Mouse (Mus musculus): Measurements from ENCODE around the gene Polr2h. TPM values are rescaled to one million over a fixed set of nuclear protein-coding genes. Genes with fewer than 3 reads are reported as not detected.

Gene Polr2h
- polyA plus RNA-seq, 1 experiment from 2014 or later: 94.4 TPM

DNA sequence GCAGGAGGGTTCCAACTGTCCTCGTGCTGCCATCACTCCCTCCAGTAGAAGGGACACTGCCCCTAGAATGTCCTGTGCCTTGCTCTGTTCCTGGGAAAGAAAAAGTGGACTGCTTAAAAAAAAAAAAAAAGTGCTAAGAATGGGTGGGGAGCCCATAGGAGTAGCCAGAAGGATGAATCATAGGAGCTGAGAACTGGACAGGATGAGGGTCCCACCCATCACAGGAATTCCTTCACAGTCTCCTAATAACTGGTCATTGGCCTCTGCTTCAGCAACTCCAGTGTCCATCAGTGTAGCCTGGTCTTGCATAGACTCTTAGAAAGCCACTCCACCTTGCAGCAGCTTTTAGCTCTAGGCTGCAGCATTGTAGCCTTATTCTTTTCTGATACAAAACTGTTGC is 8.9 kb downstream of the Polr2h start:
- Histone ChIP-seq H3K4me3 (replicated peaks; ENCODE audit: low read length) (no peak overlapping the region), H3K4me1 (replicated peaks; ENCODE audit: control insufficient read depth, insufficient read depth, low read length) (no peaks in the 10 kb centered on the region), H3K36me3 (ENCODE audit: control insufficient read depth, insufficient read depth) (0 out of 2 replicates have a peak, but pooled peaks cover 7% of the 10 kb centered on the region), H3K9ac (replicated peaks; ENCODE audit: low read depth, low read length) (no peak overlapping the region), H3K9me3 (ENCODE audit: control insufficient read depth, low read length) (no peaks in the 10 kb centered on the region), H3K27ac (ENCODE audit: low read length) (no peak overlapping the region), H3K27me3 (replicated peaks; ENCODE audit: control insufficient read depth, insufficient read depth, low read length) (no peaks in the 10 kb centered on the region), H3K4me2 (ENCODE audit: low read length) (no peak overlapping the region)
- ATAC-seq: no peak
- WGBS: 63% methylated on average over 1 of the region's 1 CpGs

GRCm38 (mm10) chr16:20730293-20730711 is 12.8 kb downstream of the Polr2h start:
- Histone ChIP-seq H3K9ac (replicated peaks; ENCODE audit: low read depth, low read length) (no peak overlapping the region), H3K4me2 (ENCODE audit: low read length) (no peak overlapping the region), H3K27me3 (replicated peaks; ENCODE audit: control insufficient read depth, insufficient read depth, low read length) (peaks cover 15% of the 10 kb centered on the region), H3K27ac (ENCODE audit: low read length) (no peak overlapping the region), H3K36me3 (ENCODE audit: control insufficient read depth, insufficient read depth) (no peaks in the 10 kb centered on the region), H3K4me1 (replicated peaks; ENCODE audit: control insufficient read depth, insufficient read depth, low read length) (peaks cover 15% of the 10 kb centered on the region), H3K4me3 (replicated peaks; ENCODE audit: low read length) (no peak overlapping the region), H3K9me3 (ENCODE audit: control insufficient read depth, low read length) (no peaks in the 10 kb centered on the region)
- WGBS: 44% methylated on average over 5 of the region's 5 CpGs
- no peak for ATAC-seq

- H3K27ac ChIP-seq (ENCODE audit: low read length): no peak overlapping the region
- peaks cover 15% of the 10 kb centered on the region for H3K4me1 ChIP-seq (replicated peaks; ENCODE audit: control insufficient read depth, insufficient read depth, low read length)
- H3K4me2 ChIP-seq (ENCODE audit: low read length): no peak overlapping the region
- no peak overlapping the region for H3K9ac ChIP-seq (replicated peaks; ENCODE audit: low read depth, low read length)
- peaks cover 17% of the 10 kb centered on the region for H3K27me3 ChIP-seq (replicated peaks; ENCODE audit: control insufficient read depth, insufficient read depth, low read length)
- no peak; the same call in 1 of the 2 replicates for ATAC-seq
- H3K36me3 ChIP-seq (ENCODE audit: control insufficient read depth, insufficient read depth): no peaks in the 10 kb centered on the region
- no peaks in the 10 kb centered on the region for H3K9me3 ChIP-seq (ENCODE audit: control insufficient read depth, low read length)
- H3K4me3 ChIP-seq (replicated peaks; ENCODE audit: low read length): no peak overlapping the region
- WGBS: 48% methylated on average over 5 of the region's 5 CpGs
Measured at GRCm38 (mm10) chr16:20731688-20732087, 14.2 kb downstream of the Polr2h start.

DNA sequence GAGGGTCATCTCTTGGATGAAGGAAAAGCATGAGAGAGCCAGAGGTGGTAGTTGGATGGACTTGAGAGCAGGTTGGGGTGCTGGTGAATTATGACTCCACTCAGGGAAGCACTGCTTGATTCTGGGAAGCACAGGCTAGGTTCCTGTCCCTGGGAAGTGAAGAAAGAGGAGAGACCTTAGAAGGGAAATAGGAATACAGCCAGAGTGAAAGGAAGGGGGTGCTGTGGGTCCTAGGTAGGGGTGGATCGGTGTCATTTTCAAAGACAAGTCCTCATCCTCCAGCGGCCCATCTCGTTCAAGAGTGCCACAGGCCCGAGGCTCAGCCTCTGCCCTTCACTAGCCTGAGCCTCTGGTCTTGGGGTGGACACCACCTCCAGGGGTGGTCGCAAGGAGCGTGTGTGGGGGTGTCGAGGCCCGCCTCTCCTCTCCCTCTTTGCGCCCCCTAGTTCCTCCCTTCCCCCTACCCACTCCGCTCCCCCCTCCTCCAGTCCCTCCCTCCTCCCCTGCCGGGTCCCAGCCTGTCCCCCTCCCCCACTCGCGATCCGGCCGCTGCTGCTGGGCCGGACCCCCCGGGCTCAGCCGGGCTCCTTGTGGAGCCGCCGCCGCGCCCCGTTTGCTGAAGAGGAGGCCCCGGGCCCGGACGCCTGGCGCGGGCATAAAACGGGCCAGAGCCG is 14.9 kb downstream of the Polr2h start:
- no peak overlapping the region; the same call in 1 of the 2 replicates for H3K27ac ChIP-seq (ENCODE audit: low read length)
- peaks cover 17% of the 10 kb centered on the region for H3K27me3 ChIP-seq (replicated peaks; ENCODE audit: control insufficient read depth, insufficient read depth, low read length)
- H3K4me1 ChIP-seq (replicated peaks; ENCODE audit: control insufficient read depth, insufficient read depth, low read length): peaks cover 15% of the 10 kb centered on the region
- H3K9ac ChIP-seq (replicated peaks; ENCODE audit: low read depth, low read length): peak overlapping the region; percentile 70
- under 1% methylated on average over 10 of the region's 30 CpGs for WGBS
- H3K4me3 ChIP-seq (replicated peaks; ENCODE audit: low read length): peak overlapping the region; percentile 56
- H3K4me2 ChIP-seq (ENCODE audit: low read length): peak overlapping the region; percentile 78
- H3K9me3 ChIP-seq (ENCODE audit: control insufficient read depth, low read length): no peaks in the 10 kb centered on the region
- H3K36me3 ChIP-seq (ENCODE audit: control insufficient read depth, insufficient read depth): no peaks in the 10 kb centered on the region
- peak; percentile 45 for ATAC-seq

DNA sequence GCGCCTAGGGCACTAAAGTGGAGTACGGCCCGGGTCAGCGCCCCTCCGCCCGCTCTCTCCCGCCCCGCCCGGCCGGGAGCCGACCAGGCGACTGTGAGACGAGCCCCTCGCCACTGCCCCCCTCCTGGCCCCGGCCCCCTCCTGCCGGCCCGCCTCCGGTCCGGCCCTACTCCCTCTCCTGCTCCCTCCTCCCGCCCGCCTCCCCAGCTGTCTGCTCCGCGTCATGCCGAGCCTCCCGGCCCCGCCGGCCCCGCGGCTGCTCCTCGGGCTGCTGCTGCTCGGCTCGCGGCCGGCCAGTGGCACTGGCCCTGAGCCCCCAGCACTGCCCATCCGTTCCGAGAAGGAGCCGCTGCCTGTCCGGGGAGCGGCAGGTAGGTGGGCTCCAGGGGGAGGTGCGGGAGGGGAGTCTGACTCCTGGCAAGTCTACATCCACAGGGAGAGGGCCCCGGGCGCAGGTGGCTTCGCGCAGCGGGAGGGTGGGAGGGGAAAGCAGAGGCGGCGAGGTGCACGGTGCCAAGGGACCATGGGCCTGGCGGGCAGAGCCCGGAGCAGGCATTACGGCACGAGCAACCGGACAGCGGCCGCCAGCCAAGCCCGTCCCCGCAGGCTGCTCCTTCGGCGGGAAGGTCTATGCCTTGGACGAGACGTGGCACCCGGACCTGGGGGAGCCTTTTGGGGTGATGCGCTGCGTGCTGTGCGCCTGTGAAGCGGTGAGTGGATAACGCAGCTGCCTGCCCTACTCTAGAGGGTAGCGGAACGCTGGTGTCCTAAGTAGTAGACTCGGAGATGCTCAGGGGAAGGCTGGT is 15.7 kb downstream of the Polr2h start, which contains the start of gene Chrd:
Chrd (plus strand) TSS at position 203 of the 806 bp plus-strand sequence.
- no peaks in the 10 kb centered on the region for H3K36me3 ChIP-seq (ENCODE audit: control insufficient read depth, insufficient read depth)
- peak; percentile 84 for ATAC-seq
- H3K4me2 ChIP-seq (ENCODE audit: low read length): peak within 1 kb of the TSS; percentile 78
- 0% methylated on average over 60 of the region's 70 CpGs for WGBS
- H3K9ac ChIP-seq (replicated peaks; ENCODE audit: low read depth, low read length): peak within 1 kb of the TSS; percentile 70
- H3K4me3 ChIP-seq (replicated peaks; ENCODE audit: low read length): peak within 1 kb of the TSS; percentile 56
- H3K9me3 ChIP-seq (ENCODE audit: control insufficient read depth, low read length): no peaks in the 10 kb centered on the region
- H3K27ac ChIP-seq (ENCODE audit: low read length): no peak within 1 kb of the TSS; the same call in 1 of the 2 replicates
- H3K4me1 ChIP-seq (replicated peaks; ENCODE audit: control insufficient read depth, insufficient read depth, low read length): peaks cover 15% of the 10 kb centered on the region
- H3K27me3 ChIP-seq (replicated peaks; ENCODE audit: control insufficient read depth, insufficient read depth, low read length): peaks cover 17% of the 10 kb centered on the region

DNA sequence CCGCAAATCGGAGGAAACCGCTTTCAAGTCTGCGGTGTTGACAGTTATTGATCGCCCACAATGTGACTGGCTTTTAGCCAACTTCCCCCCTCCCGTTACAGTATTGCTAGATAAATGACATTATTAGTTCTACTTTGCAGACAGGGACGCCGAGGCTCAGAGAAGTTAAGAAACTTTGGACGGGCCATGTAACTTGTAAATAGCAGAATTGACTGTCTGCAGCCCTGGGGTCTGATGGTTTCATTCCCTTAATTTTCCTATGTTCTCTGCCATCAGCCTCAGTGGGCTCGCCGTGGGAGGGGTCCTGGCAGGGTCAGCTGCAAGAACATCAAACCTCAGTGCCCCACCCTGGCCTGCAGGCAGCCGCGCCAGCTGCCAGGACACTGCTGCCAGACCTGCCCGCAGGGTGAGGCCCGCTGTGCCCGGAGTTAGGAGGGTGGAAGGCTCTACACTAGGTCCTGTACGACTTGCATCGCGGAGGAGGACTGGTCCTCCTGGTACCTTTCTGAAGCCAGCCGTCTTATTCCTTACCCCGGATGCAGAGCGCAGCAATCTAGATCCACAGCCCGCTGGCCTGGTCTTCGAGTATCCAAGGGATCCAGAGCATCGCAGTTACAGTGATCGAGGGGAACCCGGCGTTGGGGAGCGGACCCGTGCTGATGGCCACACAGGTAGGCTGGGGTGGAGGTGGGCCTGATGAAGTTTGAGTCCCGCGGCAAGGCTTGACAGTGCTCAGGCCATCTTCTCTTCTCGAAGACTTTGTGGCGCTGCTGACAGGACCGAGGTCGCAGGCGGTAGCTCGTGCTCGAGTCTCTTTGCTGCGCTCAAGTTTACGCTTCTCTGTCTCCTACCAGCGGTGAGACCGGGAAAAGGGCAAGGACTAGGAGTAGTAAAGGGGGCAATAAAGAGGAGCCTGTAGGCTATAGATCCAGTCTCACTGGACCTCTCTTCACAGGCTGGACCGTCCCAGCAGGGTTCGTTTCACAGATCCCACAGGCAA is 16.6 kb downstream of the Polr2h start, which contains the start of gene Thpo:
Thpo (minus strand) TSS at position 781 of the 1,000 bp plus-strand sequence.
- Histone ChIP-seq H3K4me3 (replicated peaks; ENCODE audit: low read length) (peak within 1 kb of the TSS; percentile 56), H3K9ac (replicated peaks; ENCODE audit: low read depth, low read length) (peak within 1 kb of the TSS; percentile 70), H3K27ac (ENCODE audit: low read length) (no peak within 1 kb of the TSS), H3K4me1 (replicated peaks; ENCODE audit: control insufficient read depth, insufficient read depth, low read length) (peaks cover 15% of the 10 kb centered on the region), H3K4me2 (ENCODE audit: low read length) (peak within 1 kb of the TSS; percentile 78), H3K36me3 (ENCODE audit: control insufficient read depth, insufficient read depth) (no peaks in the 10 kb centered on the region), H3K27me3 (replicated peaks; ENCODE audit: control insufficient read depth, insufficient read depth, low read length) (peaks cover 17% of the 10 kb centered on the region), H3K9me3 (ENCODE audit: control insufficient read depth, low read length) (no peaks in the 10 kb centered on the region)
- no peak for ATAC-seq
- WGBS: 3% methylated on average over 45 of the region's 45 CpGs

DNA sequence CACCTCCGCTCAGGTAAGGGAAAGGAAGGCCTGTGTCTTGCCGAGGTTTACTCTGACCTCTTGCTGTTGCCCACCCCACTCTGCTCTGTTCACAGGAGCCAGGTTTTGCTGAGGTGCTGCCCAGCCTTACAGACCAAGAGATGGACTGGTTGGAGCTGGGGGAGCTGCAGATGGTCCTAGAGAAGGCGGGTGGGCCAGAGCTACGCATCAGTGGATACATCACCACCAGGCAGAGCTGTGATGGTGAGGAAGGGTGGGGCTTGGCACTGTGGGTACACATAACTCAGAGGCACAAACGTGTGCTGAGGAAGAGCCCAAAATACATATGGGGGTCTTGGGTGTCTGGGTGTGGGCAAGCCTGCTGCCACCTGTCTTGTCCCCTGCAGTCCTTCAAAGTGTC is 18.2 kb downstream of the Polr2h start:
- no peak overlapping the region for H3K9ac ChIP-seq (replicated peaks; ENCODE audit: low read depth, low read length)
- H3K27me3 ChIP-seq (replicated peaks; ENCODE audit: control insufficient read depth, insufficient read depth, low read length): peaks cover 17% of the 10 kb centered on the region
- no peak for ATAC-seq
- no peaks in the 10 kb centered on the region for H3K9me3 ChIP-seq (ENCODE audit: control insufficient read depth, low read length)
- H3K36me3 ChIP-seq (ENCODE audit: control insufficient read depth, insufficient read depth): no peaks in the 10 kb centered on the region
- WGBS: 77% methylated on average over 5 of the region's 5 CpGs
- no peak overlapping the region for H3K4me3 ChIP-seq (replicated peaks; ENCODE audit: low read length)
- H3K4me2 ChIP-seq (ENCODE audit: low read length): no peak overlapping the region
- H3K4me1 ChIP-seq (replicated peaks; ENCODE audit: control insufficient read depth, insufficient read depth, low read length): peaks cover 15% of the 10 kb centered on the region
- H3K27ac ChIP-seq (ENCODE audit: low read length): no peak overlapping the region

GRCm38 (mm10) chr16:20736168-20736567 is 18.7 kb downstream of the Polr2h start:
- no peak for ATAC-seq
- Histone ChIP-seq H3K36me3 (ENCODE audit: control insufficient read depth, insufficient read depth) (no peaks in the 10 kb centered on the region), H3K4me1 (replicated peaks; ENCODE audit: control insufficient read depth, insufficient read depth, low read length) (peaks cover 15% of the 10 kb centered on the region), H3K27me3 (replicated peaks; ENCODE audit: control insufficient read depth, insufficient read depth, low read length) (peaks cover 17% of the 10 kb centered on the region), H3K4me2 (ENCODE audit: low read length) (no peak overlapping the region), H3K4me3 (replicated peaks; ENCODE audit: low read length) (no peak overlapping the region), H3K9me3 (ENCODE audit: control insufficient read depth, low read length) (no peaks in the 10 kb centered on the region), H3K27ac (ENCODE audit: low read length) (no peak overlapping the region), H3K9ac (replicated peaks; ENCODE audit: low read depth, low read length) (no peak overlapping the region)
- 89% methylated on average over 7 of the region's 7 CpGs for WGBS

Data from forebrain, embryonic 16.5 days (tissue).